Mouse (Mus musculus) skeletal muscle tissue, adult 2 months (tissue): ENCODE measurements at regions not wholly inside any gene's neighbourhood (a gene's known extent, or its start where the extent isn't known, plus 50 kb on each side); places are given as distances from the start of the nearest gene placed in this dataset.

Experiments used
- DNase-seq: peaks from one replicate; pipeline ENCODE4 v3.0.0-alpha.2; 2012; ENCODE audit warnings: low read depth, low spot score

GRCm38 (mm10) chr4:12769092-12769491, 597.3 kb upstream of the Fam92a start:
- no peak for DNase-seq

- no peak for DNase-seq
These were observed 594.9 kb upstream of the Fam92a start for GRCm38 (mm10) chr4:12766763-12767162.

- DNase-seq = no peak
These were observed 579.0 kb upstream of the Fam92a start for GRCm38 (mm10) chr4:12750817-12751216.

- DNase-seq = no peak
These were observed 578.1 kb upstream of the Fam92a start for GRCm38 (mm10) chr4:12749874-12750273.

GRCm38 (mm10) chr4:12743714-12744327, 572.0 kb upstream of the Fam92a start:
- DNase-seq = no peak

- no peak for DNase-seq
These were observed 564.6 kb upstream of the Fam92a start for GRCm38 (mm10) chr4:12736411-12736810.

GRCm38 (mm10) chr4:12700189-12700588, 528.4 kb upstream of the Fam92a start:
- no peak for DNase-seq

- no peak for DNase-seq
These were observed 506.0 kb upstream of the Fam92a start for GRCm38 (mm10) chr4:12677814-12678213.

- no peak for DNase-seq
These were observed 499.6 kb upstream of the Fam92a start for GRCm38 (mm10) chr4:12671399-12671798.

- DNase-seq = no peak
These were observed 491.4 kb upstream of the Fam92a start for GRCm38 (mm10) chr4:12663176-12663575.

GRCm38 (mm10) chr4:12662683-12663082, 490.9 kb upstream of the Fam92a start:
- DNase-seq = no peak

GRCm38 (mm10) chr4:12659084-12659483, 487.3 kb upstream of the Fam92a start:
- no peak for DNase-seq

GRCm38 (mm10) chr4:12658594-12658993, 486.8 kb upstream of the Fam92a start:
- no peak for DNase-seq

- no peak for DNase-seq
These were observed 486.0 kb upstream of the Fam92a start for GRCm38 (mm10) chr4:12657820-12658219.

- no peak for DNase-seq
These were observed 485.2 kb upstream of the Fam92a start for GRCm38 (mm10) chr4:12656924-12657603.

- DNase-seq = no peak
These were observed 483.8 kb upstream of the Fam92a start for GRCm38 (mm10) chr4:12655457-12656228.

GRCm38 (mm10) chr4:12654568-12655456, 483.0 kb upstream of the Fam92a start:
- no peak for DNase-seq

GRCm38 (mm10) chr4:12647732-12648131, 475.9 kb upstream of the Fam92a start:
- no peak for DNase-seq

- DNase-seq = no peak
These were observed 470.7 kb upstream of the Fam92a start for GRCm38 (mm10) chr4:12642525-12642928.

- DNase-seq = no peak
These were observed 457.6 kb upstream of the Fam92a start for GRCm38 (mm10) chr4:12629375-12629821.

GRCm38 (mm10) chr4:12628702-12629374, 457.0 kb upstream of the Fam92a start:
- DNase-seq = no peak
